Mouse (Mus musculus): Measurements from ENCODE around the gene Spint1. TPM values are rescaled to one million over a fixed set of nuclear protein-coding genes. Genes with fewer than 3 reads are reported as not detected.
A peak's percentile ranks its signal among the peaks of the same experiment; 100 is the strongest.

Spint1 gene
- 196 and 257 TPM in 2 replicates for polyA plus RNA-seq (2012; rRNA removed)

GRCm38 (mm10) chr2:119237210-119237870 is at the start of gene Spint1:
Gene Spint1, plus strand, starts transcription at chr2:119237362.
- WGBS = under 1% methylated on average over 73 of the region's 73 CpGs
- no peak for DNase-seq (ENCODE audit: low read depth, low spot score)

- WGBS = 7% methylated on average over 15 of the region's 15 CpGs
- no peak for DNase-seq (ENCODE audit: low read depth, low spot score)
Measured at GRCm38 (mm10) chr2:119189029-119189710, 48.0 kb upstream of the Spint1 start.

DNA sequence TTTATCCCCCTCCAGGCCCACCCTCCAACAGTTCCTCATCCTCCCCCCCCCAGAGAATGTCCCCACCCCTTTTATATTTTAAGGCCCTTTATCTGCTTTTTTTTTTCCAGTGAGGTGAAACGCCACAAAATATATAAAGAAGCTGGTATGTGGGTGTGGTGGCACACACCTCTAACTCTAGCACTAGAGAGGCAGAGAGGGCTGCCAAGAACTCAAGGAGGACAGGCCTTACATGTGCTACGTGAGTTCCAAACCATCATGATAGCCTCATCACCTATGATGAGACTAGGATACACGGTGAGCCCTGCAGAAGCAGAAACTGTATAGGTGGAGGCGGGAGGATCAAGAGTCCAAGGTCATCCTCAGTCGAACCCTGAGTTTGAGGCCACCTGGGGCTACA is 46.2 kb upstream of the Spint1 start:
- WGBS = 51% methylated on average over 5 of the region's 5 CpGs
- no peak for DNase-seq (ENCODE audit: low read depth, low spot score)

DNA sequence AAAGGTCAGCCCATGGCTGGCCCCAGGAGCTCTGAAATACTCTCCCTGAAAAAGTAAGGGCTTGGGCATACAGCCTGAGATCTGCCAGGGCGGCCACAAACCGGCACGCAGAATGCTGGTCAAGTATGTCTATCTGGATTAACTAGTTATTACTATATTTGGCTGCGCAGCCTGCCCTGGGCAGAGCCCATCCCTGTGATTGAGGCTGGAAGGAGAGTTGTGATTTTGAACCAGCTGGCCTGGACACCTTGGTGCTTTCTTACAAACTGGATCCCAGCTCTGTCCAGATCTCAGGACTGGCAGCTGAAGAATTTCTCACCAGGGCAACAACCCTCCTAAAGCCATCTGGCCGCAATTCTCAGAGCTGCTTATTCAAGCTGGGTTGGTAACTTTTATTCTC is 43.0 kb upstream of the Spint1 start:
- WGBS = 82% methylated on average over 5 of the region's 5 CpGs

GRCm38 (mm10) chr2:119196316-119197108 is 40.6 kb upstream of the Spint1 start:
- WGBS = 78% methylated on average over 4 of the region's 4 CpGs
- no peak for DNase-seq (ENCODE audit: low read depth, low spot score)

More for the DNA sequence above, 43.0 kb upstream of the Spint1 start:
- no peak for DNase-seq (ENCODE audit: low read depth, low spot score)

DNA sequence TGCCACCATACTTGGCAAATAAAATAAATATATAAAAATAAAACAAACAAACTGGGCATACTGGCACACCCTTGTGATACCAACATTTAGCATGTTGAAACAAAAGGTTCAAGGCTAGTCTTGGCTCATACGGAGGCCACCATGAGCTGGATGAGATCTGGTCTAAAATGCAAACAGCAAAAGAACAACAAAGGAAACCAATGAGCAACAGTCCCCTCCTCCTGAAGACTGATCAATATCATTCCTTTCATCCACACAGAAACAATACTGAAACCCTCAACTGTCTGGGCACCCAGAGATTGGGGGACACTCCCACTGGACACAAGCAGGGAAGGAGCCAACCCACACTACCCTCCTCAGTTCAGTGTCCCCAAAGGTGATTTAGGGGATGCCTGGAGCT is 39.7 kb upstream of the Spint1 start:
- no peak for DNase-seq (ENCODE audit: low read depth, low spot score)
- 41% methylated on average over 1 of the region's 1 CpGs for WGBS

DNA sequence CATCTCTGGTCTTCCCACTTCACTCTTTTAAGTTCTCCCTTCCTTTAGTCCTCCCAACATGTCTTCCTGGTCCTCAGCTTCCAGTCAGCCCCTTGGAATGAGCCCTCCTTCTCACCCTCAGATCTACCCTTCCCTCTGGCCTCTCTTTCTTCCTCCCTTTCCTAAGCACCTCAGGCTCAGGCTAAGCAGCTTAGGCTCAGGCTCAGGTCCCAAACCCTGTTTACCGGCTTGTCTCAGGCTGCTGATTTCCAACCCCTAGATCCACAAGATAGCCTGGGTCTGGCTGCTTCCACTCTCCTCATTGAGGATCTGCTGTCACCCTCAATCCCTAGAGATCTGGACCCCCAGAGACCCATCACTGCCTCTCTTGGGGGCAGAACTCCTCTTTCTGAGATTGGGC is 39.1 kb upstream of the Spint1 start:
- 71% methylated on average over 1 of the region's 1 CpGs for WGBS
- DNase-seq (ENCODE audit: low read depth, low spot score) = no peak

- WGBS = 68% methylated on average over 3 of the region's 3 CpGs
- no peak for DNase-seq (ENCODE audit: low read depth, low spot score)
Measured at GRCm38 (mm10) chr2:119198934-119199333, 38.2 kb upstream of the Spint1 start.

DNA sequence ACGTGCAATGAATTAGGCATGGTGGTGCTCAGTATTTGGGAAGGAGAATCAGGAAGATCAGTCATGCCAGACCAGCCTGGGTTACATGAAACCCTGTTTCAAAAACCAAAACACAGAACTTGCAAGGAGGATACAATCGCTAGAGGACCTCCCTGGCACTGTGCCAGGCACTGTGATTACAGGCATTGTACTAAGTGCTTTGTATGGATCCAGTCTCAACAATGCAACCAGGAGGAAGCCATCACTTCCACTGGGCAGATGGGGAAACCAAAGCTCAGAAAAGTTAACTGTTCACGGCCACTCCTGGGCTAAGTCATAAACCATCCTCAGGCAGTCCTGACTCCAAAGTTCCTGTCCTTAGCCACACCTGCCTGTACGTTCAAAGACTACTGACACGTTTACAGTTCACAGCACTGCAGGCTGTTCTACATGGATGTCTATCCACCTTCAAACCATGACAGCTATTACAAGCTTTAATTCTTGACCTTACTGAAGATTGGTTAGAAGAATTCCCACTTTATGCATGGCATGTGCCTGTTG is 34.2 kb upstream of the Spint1 start:
- peak; percentile 27 for DNase-seq (ENCODE audit: low read depth, low spot score)
- 20% methylated on average over 5 of the region's 5 CpGs for WGBS

DNA sequence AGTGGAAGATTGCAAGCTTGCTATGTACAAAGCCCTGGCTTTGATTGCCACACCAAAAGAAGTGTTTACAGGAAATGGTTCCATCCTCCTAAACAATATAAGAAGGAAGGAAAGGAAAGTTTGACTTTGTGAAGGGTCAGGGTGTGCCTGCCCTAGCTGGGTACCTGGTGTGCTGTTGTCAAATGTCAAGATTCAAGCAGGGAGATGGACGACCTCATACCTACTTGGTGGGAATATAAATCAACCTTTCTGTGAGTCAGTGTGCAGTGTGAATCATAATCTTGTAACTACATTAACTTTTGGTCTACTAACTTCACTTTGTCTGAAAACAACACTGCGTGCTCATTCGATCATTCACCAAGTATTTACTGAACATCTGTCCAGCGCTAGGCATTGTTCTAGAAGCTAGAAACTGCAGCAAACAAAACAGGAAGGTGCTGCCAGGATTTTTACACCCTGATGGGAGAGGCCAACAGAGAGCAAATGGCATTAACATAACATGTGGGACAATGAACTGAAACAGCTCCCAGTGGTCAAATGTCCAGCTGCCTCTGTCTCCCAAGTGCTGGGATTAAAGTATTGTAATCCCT is 33.2 kb upstream of the Spint1 start:
- 39% methylated on average over 4 of the region's 4 CpGs for WGBS
- peak; percentile 13 for DNase-seq (ENCODE audit: low read depth, low spot score)

DNA sequence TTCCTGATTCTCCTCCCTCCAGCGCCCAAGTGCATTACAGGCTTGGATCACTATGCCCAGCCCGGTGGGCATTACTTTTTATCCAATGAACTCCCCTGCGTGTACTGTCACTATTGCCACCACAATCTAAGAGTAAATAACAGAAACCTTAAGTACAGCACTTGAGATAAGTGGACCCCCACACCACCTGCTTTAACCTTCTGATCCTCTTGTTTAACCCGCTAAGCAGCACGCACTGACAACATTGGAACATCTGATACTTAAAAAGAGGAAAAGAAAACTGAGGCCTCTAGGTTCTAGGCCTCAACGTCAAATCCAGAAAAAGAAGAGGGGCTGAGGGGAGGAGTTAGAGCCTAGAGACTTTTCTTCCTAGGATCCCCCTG is 29.2 kb upstream of the Spint1 start:
- no peak for DNase-seq (ENCODE audit: low read depth, low spot score)
- WGBS = 7% methylated on average over 6 of the region's 6 CpGs

DNA sequence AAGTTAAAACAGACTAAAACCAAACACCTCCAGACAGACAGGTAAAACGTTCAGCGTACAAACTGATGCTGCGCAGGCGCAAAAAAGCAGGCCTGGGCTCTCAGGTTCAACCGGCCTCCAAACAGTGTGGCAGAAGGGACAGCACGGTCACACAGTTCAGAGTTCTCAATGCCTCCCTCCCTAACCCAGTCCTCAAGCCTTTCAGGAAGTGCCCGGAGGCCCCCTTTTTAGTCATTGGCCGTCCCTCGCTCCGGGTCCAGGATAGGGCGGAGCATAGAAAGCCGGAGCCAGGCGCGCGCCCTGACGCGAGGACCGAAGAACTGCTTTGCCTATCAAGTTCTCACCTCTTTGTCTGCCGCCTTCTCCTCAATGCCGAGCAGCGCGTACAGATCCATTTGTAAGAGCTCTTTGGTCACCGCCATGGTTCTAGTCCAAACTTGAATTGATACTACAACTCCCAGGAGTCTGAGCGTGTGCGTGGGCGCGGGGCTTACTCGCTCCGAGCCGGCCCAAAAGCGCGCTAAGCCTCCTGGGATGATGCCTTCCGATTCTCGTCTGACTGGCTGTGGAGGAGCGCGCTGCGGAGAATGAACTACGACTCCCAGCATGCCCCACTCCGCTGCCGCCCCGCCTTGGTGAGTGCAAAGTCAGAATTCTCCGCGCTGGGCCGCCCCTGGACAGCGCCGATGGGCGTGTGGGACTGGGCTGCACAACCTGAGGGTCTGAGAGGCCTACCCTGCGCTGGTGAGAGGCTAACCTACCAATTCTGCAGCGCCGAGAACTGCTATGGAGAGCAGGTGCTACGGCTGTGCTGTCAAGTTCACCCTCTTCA is 28.6 kb upstream of the Spint1 start, which contains the start of the genes Zfyve19 and Dnajc17:
TSS of gene Zfyve19 (plus strand) at position 274 of the 832 bp plus-strand sequence.
TSS of gene Dnajc17 (minus strand) at position 452 of the 832 bp plus-strand sequence.
- 1% methylated on average over 51 of the region's 51 CpGs for WGBS

GRCm38 (mm10) chr2:119209176-119209507 is 28.0 kb upstream of the Spint1 start:
- WGBS = under 1% methylated on average over 13 of the region's 13 CpGs
- DNase-seq (ENCODE audit: low read depth, low spot score) = no peak

More for the DNA sequence above, 28.6 kb upstream of the Spint1 start, which contains the start of the genes Zfyve19 and Dnajc17:
- peak; percentile 87 for DNase-seq (ENCODE audit: low read depth, low spot score)

- no peak for DNase-seq (ENCODE audit: low read depth, low spot score)
- WGBS = 28% methylated on average over 6 of the region's 6 CpGs
Measured at GRCm38 (mm10) chr2:119229775-119230704, 7.1 kb upstream of the Spint1 start, which contains the start of gene Ppp1r14d. Gene Ppp1r14d, minus strand, starts transcription at chr2:119229906.

DNA sequence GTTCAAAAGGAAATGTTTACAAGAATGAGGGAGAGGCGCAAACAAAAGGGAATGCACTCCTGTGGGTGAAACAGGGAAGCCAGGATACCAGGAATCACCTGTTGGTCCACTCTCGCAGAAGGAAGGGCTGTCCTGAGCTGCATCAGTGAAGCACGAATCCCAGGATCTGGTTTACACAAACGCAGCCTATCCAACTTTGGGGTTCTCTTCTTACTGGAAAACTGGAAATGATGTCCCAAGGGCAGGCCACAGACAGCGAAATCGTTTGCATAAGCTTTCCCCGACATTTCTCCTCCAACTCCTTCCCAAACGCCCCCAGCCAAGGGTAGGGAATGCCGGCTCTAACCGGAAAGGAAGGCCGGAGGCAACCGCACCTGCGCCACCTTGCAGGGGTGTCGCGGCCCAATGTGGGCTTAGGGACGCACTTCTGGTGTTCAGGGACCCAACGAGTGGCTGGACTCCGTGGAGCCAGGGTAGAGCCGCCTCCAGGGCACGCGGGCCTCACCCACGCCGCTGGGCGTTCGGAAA is 416 bp upstream of the Spint1 start:
- 9% methylated on average over 25 of the region's 25 CpGs for WGBS
- no peak for DNase-seq (ENCODE audit: low read depth, low spot score)

- WGBS = 2% methylated on average over 31 of the region's 31 CpGs
- DNase-seq (ENCODE audit: low read depth, low spot score) = no peak
Measured at GRCm38 (mm10) chr2:119237871-119238220, 684 bp downstream of the Spint1 start.

DNA sequence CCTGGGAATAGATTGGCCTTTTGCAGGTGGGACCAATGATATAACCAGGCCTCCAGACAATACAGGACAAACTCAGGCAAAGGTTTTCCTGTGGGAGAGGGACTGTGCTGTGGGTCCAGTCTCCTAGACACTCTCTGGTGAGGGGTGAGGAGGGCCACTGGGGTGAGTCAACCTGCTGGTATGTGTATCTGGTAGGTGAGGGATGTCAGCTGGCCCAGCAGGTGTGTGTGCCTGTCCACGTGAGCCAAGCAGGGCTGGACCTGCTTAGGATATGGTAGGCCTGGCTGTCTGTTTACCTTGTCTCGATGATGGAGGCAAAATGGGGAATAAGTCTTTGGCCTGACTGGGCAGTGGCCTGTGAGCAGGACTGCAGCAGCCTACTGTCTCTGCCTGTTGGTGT is 1.5 kb downstream of the Spint1 start:
- WGBS = 23% methylated on average over 2 of the region's 2 CpGs
- no peak for DNase-seq (ENCODE audit: low read depth, low spot score)
